Mouse (Mus musculus) lung, postnatal 0 days (tissue): ENCODE data around the gene Akap8l. TPM values are rescaled to one million over a fixed set of nuclear protein-coding genes. Genes with fewer than 3 reads are reported as not detected.

Experiments used
- ATAC-seq: fragments of 200-750 bp; cut with Nextera tagmentation; 2 replicates; pipeline ENCODE4 v1.8.0; 2017; ENCODE audit warnings: moderate library complexity
- DNase-seq: peaks from one replicate; pipeline ENCODE4 v3.0.0-alpha.2; 2016; ENCODE audit warnings: low spot score
- H3K27ac ChIP-seq: fragments of 300-500 bp; sonication (generic); 2 replicates; pipeline ENCODE4 v1.5.1; 2014; ENCODE audit warnings: antibody characterized with exemption, mild to moderate bottlenecking, low read length, mixed read lengths
- H3K27me3 ChIP-seq: fragments of 300-500 bp; sonication (generic); replicated peaks from 2 replicates; pipeline ENCODE4 v1.6.1; 2014; ENCODE audit warnings: low read length, mixed read lengths; ENCODE audit not compliant: insufficient read depth
- H3K36me3 ChIP-seq: fragments of 300-500 bp; sonication (generic); 2 replicates; pipeline ENCODE4 v1.6.1; 2014; ENCODE audit warnings: low read length, mixed read lengths; ENCODE audit not compliant: insufficient read depth
- H3K4me1 ChIP-seq: fragments of 300-500 bp; sonication (generic); 2 replicates; pipeline ENCODE4 v1.6.1; 2014; ENCODE audit warnings: antibody characterized with exemption, low read depth, low read length, mixed read lengths; ENCODE audit not compliant: insufficient read depth
- H3K4me2 ChIP-seq: fragments of 300-500 bp; sonication (generic); replicated peaks from 2 replicates; pipeline ENCODE4 v1.6.1; 2014; ENCODE audit warnings: low read depth, mild to moderate bottlenecking, low read length, moderate library complexity, mixed read lengths
- H3K4me3 ChIP-seq: fragments of 300-500 bp; sonication (generic); 2 replicates; pipeline ENCODE4 v1.5.1; 2014; ENCODE audit warnings: low read depth, low read length
- H3K9ac ChIP-seq: fragments of 300-500 bp; sonication (generic); replicated peaks from 2 replicates; pipeline ENCODE4 v1.6.1; 2014; ENCODE audit warnings: low read depth, mild to moderate bottlenecking
- H3K9me3 ChIP-seq: fragments of 300-500 bp; sonication (generic); 2 replicates; pipeline ENCODE4 v1.6.1; 2016; ENCODE audit warnings: low read length, mixed read lengths
- CTCF ChIP-seq: IDR thresholded peaks from 2 replicates; pipeline ENCODE4 v1.5.1; 2016; ENCODE audit warnings: antibody characterized with exemption, mild to moderate bottlenecking
- EP300 ChIP-seq: IDR thresholded peaks from 2 replicates; pipeline ENCODE4 v1.6.1; 2016; ENCODE audit warnings: antibody characterized with exemption, mild to moderate bottlenecking, control low read depth
- whole genome bisulfite sequencing: fragments of 180-500 bp; shearing (Covaris S2); extraction: QIAGEN DNeasy Blood & Tissue Kit; methylation state at CpG from one replicate; pipeline ENCODE4 v1.1.7; 2014; 5-methylcytosine and 5-hydroxymethylcytosine counted together
- polyA plus RNA-seq: library from polyadenylated mRNA; unstranded; fragments of >200 nt; fragmentation: Nextera tagmentation; extraction: Ambion mirVana; gene quantifications from 2 replicates; pipeline ENCODE4 v1.2.1, GENCODE M21; 2015

Akap8l gene
- 59.9 and 66.3 TPM in 2 replicates for polyA plus RNA-seq

DNA sequence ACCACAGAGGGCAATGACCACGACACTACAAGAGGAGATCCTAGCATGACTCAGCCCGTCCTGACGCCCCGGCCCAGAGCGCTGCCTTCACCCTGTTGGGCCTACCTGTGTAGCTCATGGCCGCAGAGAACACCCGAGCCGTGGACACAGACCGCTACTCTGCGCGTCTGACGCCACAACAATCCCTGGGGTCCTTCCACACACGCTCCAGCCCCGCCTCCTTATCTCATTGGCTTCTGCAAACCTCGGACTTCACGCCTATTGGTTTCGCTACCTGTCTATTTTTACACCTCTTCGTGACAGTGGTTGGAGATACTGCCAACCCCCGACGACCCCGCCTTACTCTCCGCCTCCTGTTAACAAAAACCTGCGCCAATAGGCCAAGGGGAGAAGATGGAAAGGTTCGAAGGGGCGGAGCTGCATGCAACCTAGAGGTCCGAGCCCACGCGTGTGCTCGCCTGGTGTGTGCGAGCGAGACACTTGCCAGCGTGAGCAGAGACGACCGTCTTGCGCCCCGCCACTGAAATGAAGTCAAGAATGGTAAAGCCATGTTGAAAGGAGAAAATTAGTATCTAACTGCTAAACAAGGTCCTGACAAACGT lies at the start of gene Akap8l:
Gene Akap8l (minus strand): TSS at position 226 of the 602 bp plus-strand sequence.
- H3K4me2 ChIP-seq: peak within 1 kb of the TSS; percentile 96
- ATAC-seq (peak; percentile 99), DNase-seq (peak; percentile 99)
- no peaks in the 10 kb centered on the region for H3K27me3 ChIP-seq
- peaks cover 12% of the 10 kb centered on the region for H3K36me3 ChIP-seq
- H3K4me3 ChIP-seq: peak within 1 kb of the TSS; percentile 92
- WGBS: under 1% methylated on average over 37 of the region's 37 CpGs
- peaks cover 4% of the 10 kb centered on the region; the same call in 1 of the 2 replicates for H3K4me1 ChIP-seq
- H3K9me3 ChIP-seq: no peaks in the 10 kb centered on the region
- TF ChIP-seq CTCF (no peak), EP300 (peak; percentile 56; the same call in 1 of the 2 replicates)
- H3K27ac ChIP-seq: peak within 1 kb of the TSS; percentile 87
- peak within 1 kb of the TSS; percentile 86 for H3K9ac ChIP-seq

GRCm38 (mm10) chr17:32396266-32396665 lies 45.9 kb upstream of the Akap8l start:
- ATAC-seq (no peak), DNase-seq (no peak)
- Histone ChIP-seq H3K9me3 (no peaks in the 10 kb centered on the region), H3K9ac (no peak overlapping the region), H3K4me2 (peak overlapping the region; percentile 38), H3K4me3 (peak overlapping the region; percentile 10; the same call in 1 of the 2 replicates), H3K4me1 (no peaks in the 10 kb centered on the region), H3K27ac (no peak overlapping the region), H3K36me3 (no peaks in the 10 kb centered on the region), H3K27me3 (peaks cover 34% of the 10 kb centered on the region)
- TF ChIP-seq CTCF (no peak), EP300 (no peak)
- WGBS: 14% methylated on average over 34 of the region's 37 CpGs

DNA sequence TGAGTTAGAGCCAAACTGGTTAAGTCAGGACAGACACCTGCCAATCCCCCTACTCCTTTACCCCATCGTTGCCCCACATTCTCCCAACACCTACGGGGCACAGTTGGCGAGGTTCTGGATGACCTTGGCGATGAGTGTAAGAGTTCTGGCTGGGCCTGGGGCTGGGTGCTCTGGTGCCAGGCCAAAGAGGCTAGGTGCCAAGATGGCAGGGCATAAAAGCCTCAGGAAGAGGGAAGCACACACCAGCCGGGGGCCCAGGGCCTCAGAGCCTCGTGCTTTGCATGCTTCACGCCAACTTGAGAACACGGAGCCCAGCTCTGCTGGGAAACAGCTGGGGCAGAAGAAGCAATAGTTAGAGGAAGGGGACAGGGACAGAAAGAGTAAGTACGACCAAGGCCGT lies 43.5 kb upstream of the Akap8l start:
- Histone ChIP-seq H3K4me1 (no peaks in the 10 kb centered on the region), H3K27me3 (peaks cover 34% of the 10 kb centered on the region), H3K9me3 (no peaks in the 10 kb centered on the region), H3K36me3 (no peaks in the 10 kb centered on the region), H3K9ac (no peak overlapping the region), H3K4me3 (no peak overlapping the region), H3K27ac (no peak overlapping the region), H3K4me2 (no peak overlapping the region)
- no peak for DNase-seq
- TF ChIP-seq EP300 (no peak), CTCF (no peak)
- 80% methylated on average over 10 of the region's 10 CpGs for WGBS
- ATAC-seq: no peak

GRCm38 (mm10) chr17:32389101-32389659 lies 38.8 kb upstream of the Akap8l start, which contains the start of gene Wiz:
Gene Wiz (minus strand): TSS chr17:32389439.
- Histone ChIP-seq H3K36me3 (0 out of 2 replicates have a peak, but pooled peaks cover 5% of the 10 kb centered on the region), H3K9ac (peak within 1 kb of the TSS; percentile 76), H3K27ac (peak within 1 kb of the TSS; percentile 85), H3K9me3 (no peaks in the 10 kb centered on the region), H3K4me1 (no peaks in the 10 kb centered on the region), H3K27me3 (no peaks in the 10 kb centered on the region; the same call in 1 of the 2 replicates), H3K4me2 (peak within 1 kb of the TSS; percentile 99), H3K4me3 (peak within 1 kb of the TSS; percentile 75)
- no peak for TF ChIP-seq CTCF
- TF ChIP-seq EP300: 0 out of 2 replicates have a peak, but pooled peaks have one; percentile 5
- peak; percentile 96 for DNase-seq
- 1% methylated on average over 22 of the region's 44 CpGs for WGBS
- ATAC-seq: peak; percentile 92

GRCm38 (mm10) chr17:32388370-32389100 lies 38.1 kb upstream of the Akap8l start:
- H3K4me1 ChIP-seq: no peaks in the 10 kb centered on the region
- H3K4me2 ChIP-seq: peak overlapping the region; percentile 99
- H3K9ac ChIP-seq: peak overlapping the region; percentile 76
- peak overlapping the region; percentile 85 for H3K27ac ChIP-seq
- peak; percentile 46 for ATAC-seq
- no peaks in the 10 kb centered on the region for H3K9me3 ChIP-seq
- 0 out of 2 replicates have a peak, but pooled peaks cover 7% of the 10 kb centered on the region for H3K36me3 ChIP-seq
- H3K27me3 ChIP-seq: no peaks in the 10 kb centered on the region; the same call in 1 of the 2 replicates
- WGBS: 1% methylated on average over 18 of the region's 39 CpGs
- TF ChIP-seq CTCF (no peak), EP300 (no peak)
- H3K4me3 ChIP-seq: peak overlapping the region; percentile 75
- DNase-seq: peak; percentile 40

DNA sequence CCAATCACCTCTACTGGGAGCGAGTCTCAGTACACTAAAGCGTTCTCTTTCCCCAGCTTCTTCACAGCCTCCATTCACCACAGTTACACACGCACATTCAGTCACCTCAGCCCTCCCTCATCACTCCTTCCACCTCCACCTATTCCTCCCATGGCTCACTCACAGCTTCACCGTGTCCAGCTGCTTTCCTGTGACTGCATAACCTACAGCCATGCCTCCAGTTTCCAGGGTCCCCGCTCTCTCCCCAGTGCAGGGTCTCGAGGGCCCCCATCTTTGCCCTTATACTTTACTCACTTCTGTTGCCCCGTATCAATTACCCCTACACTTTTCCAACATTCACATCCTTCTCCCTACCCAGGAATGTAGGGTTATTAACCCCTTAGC lies 37.6 kb upstream of the Akap8l start:
- WGBS: 32% methylated on average over 7 of the region's 7 CpGs
- H3K4me1 ChIP-seq: no peaks in the 10 kb centered on the region
- no peaks in the 10 kb centered on the region; the same call in 1 of the 2 replicates for H3K27me3 ChIP-seq
- DNase-seq: no peak
- no peak for TF ChIP-seq CTCF
- no peak for TF ChIP-seq EP300
- H3K27ac ChIP-seq: no peak overlapping the region
- H3K4me3 ChIP-seq: no peak overlapping the region; the same call in 1 of the 2 replicates
- peak overlapping the region; percentile 76; the same call in 1 of the 2 replicates for H3K9ac ChIP-seq
- peak overlapping the region; percentile 99 for H3K4me2 ChIP-seq
- H3K9me3 ChIP-seq: no peaks in the 10 kb centered on the region
- H3K36me3 ChIP-seq: peaks cover 7% of the 10 kb centered on the region; the same call in 1 of the 2 replicates
- ATAC-seq: no peak
